Mouse (Mus musculus): Measurements from ENCODE around the gene Sptbn2. TPM values are rescaled to one million over a fixed set of nuclear protein-coding genes. Genes with fewer than 3 reads are reported as not detected.

Gene Sptbn2
- polyA plus RNA-seq, 1 experiment from 2014 or later, result 2.9 TPM

DNA sequence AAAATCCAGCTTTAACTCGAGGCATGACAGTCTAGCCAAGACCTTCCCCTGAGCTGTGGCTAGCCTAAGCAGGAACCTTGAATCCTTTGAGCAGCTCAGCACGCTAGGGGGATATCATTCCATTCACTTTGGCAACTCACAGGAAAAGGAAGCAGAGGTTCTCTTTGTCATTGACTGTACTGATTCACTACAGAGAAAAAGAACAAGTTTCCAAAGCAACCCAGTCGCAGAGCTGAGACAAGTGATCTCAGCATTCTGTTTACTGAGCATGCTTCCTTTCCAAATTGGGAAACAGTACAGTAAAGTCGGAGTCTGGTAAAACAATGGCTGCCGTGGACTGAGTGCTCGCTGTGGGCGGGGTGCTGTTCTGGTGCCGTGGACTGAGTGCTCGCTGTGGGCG, 2.2 kb upstream of the Sptbn2 start:
- H3K9ac ChIP-seq, result no peak overlapping the region
- peaks cover 15% of the 10 kb centered on the region; the same call in 1 of the 2 replicates for H3K4me1 ChIP-seq
- no peak overlapping the region for H3K4me3 ChIP-seq (replicated peaks)
- no peak overlapping the region for H3K27ac ChIP-seq
- no peak for ATAC-seq (ENCODE audit: insufficient read depth, low FRiP score, low read depth)
- H3K4me2 ChIP-seq, result no peak overlapping the region
- no peaks in the 10 kb centered on the region for H3K9me3 ChIP-seq
- H3K27me3 ChIP-seq (replicated peaks), result peaks cover 33% of the 10 kb centered on the region
- H3K36me3 ChIP-seq, result no peaks in the 10 kb centered on the region
- 80% methylated on average over 10 of the region's 10 CpGs for WGBS

DNA sequence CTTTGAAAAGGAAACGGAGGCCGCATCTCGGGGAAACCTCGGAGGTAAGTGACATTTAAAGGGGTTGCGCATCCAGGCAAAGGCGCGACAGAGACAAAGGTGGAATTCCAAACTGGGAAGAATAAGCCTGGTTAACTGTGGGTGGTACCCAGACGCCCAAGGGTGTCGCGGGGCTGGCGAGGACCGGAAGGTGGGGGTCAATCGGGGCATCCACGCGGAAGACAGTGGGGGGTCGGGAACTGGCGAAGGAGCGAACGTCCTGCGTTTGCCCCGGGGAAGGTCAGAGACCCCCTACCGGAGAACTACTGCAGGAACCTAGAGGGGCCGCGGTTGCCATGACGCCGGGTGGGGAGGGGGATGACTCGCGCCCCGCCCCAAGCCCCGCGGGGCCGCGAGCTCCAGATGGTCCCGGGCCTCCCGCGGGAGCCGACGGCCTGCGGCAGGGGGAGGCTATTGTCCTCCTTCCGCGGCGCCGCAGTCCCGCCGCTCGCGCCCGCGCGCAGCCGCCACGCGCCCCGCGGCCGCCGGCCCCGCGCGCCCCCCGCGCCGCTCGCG, 711 bp downstream of the Sptbn2 start:
- Histone ChIP-seq H3K4me1 (peaks cover 15% of the 10 kb centered on the region; the same call in 1 of the 2 replicates), H3K27ac (no peak overlapping the region), H3K4me3 (replicated peaks) (peak overlapping the region; percentile 52), H3K9me3 (no peaks in the 10 kb centered on the region), H3K4me2 (peak overlapping the region; percentile 99), H3K36me3 (no peaks in the 10 kb centered on the region), H3K27me3 (replicated peaks) (peaks cover 42% of the 10 kb centered on the region), H3K9ac (peak overlapping the region; percentile 29; the same call in 1 of the 2 replicates)
- ATAC-seq (ENCODE audit: insufficient read depth, low FRiP score, low read depth), result 0 out of 2 replicates have a peak, but pooled peaks have one; percentile 39
- WGBS, result 3% methylated on average over 56 of the region's 65 CpGs

DNA sequence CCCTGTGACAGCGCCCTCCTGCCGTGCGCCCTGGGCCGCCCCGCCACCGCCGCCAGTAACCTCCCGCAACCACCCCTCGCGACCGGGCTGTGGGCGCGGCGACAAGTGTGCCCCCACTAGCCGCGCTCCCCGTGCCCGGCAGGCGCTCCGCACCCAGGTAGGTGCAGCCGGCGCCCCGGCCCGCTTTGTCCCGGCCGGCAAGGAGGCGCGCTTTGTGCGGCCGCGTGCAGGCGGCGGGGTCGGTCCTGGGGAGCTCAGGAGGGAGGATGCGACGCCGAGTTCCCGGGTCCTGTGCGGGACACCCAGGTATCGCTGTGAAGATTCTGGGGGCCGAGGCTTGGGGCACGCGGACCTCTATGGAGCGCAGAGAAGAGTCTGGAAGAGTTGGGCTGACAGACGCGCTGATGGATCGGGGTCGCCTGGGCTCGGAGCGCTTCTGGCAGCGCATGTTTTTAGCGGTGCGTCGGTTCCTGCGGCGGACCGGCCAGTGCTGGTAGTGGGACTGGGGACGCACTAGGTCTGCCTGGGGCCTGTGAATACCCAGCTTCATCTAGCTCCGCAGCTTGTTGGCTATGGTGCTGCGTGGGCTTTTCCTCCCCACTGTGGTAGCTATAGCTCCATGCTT, 1.3 kb downstream of the Sptbn2 start:
- Histone ChIP-seq H3K4me2 (peak overlapping the region; percentile 99), H3K36me3 (no peaks in the 10 kb centered on the region), H3K27me3 (replicated peaks) (peaks cover 42% of the 10 kb centered on the region), H3K4me1 (peaks cover 15% of the 10 kb centered on the region; the same call in 1 of the 2 replicates), H3K27ac (no peak overlapping the region), H3K4me3 (replicated peaks) (peak overlapping the region; percentile 52), H3K9ac (peak overlapping the region; percentile 29), H3K9me3 (no peaks in the 10 kb centered on the region)
- 0 out of 2 replicates have a peak, but pooled peaks have one; percentile 27 for ATAC-seq (ENCODE audit: insufficient read depth, low FRiP score, low read depth)
- WGBS, result under 1% methylated on average over 58 of the region's 60 CpGs

DNA sequence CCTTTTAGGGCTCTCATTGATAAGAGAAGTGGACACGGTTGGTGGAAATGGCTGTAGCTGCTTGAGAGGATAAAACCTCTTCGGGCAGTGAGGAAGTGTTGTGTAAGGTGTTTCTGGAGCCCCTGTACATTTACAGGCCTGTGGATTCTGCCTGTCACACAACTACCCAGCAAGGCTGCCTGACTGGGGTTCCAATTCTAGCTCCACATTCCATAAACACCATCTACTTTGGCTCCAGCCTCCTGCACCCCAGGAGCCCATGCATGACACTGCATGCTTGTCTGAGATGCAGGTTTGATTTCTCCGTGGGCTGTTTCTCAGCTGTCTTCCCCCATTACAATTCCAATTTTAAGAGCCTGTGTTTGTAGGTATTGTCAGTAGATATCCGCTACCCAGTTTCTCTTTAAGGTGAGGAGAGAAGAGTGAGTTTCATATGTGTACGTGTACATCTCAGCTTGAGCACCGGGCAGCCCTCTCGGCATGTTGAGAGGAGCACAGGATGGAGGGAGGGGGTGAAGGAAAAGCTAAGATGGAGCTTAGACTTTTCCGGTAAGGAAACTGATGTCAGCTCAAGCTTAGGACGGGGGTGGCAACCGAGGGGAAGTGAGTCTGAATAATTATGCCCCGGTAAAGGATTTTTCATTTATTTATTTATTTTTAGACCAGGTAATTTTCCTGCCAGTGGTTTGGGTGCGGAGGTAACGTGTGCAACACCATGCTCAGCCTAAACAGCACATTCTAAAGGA, 2.0 kb downstream of the Sptbn2 start:
- Histone ChIP-seq H3K36me3 (no peaks in the 10 kb centered on the region), H3K9ac (no peak overlapping the region), H3K4me1 (peaks cover 15% of the 10 kb centered on the region; the same call in 1 of the 2 replicates), H3K27me3 (replicated peaks) (peaks cover 42% of the 10 kb centered on the region), H3K4me2 (peak overlapping the region; percentile 99), H3K27ac (no peak overlapping the region), H3K4me3 (replicated peaks) (peak overlapping the region; percentile 52), H3K9me3 (no peaks in the 10 kb centered on the region)
- WGBS, result 39% methylated on average over 13 of the region's 13 CpGs
- ATAC-seq (ENCODE audit: insufficient read depth, low FRiP score, low read depth), result no peak

DNA sequence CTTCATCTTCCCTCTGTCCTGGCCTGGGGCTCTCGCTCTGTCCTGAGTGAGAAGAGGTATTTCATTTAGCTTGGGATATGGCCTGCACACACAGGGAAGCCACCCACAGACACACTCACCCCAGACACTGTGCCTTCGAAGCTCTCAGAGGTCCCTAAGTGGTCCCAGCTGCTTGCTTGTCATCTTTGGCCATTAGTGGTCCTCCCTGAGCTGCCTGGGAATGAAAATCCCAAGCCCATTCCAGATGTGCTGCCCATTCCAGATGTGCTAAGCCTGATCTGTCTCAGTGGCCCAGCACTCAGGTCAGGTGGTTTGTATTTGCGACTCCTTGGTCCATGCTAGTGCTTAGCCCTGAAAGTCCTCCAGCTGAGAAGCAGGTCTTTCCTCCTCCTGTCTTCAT, 2.9 kb downstream of the Sptbn2 start:
- H3K27ac ChIP-seq, result no peak overlapping the region
- ATAC-seq (ENCODE audit: insufficient read depth, low FRiP score, low read depth), result no peak
- 70% methylated on average over 3 of the region's 3 CpGs for WGBS
- no peak overlapping the region for H3K4me2 ChIP-seq
- no peak overlapping the region for H3K4me3 ChIP-seq (replicated peaks)
- no peak overlapping the region for H3K9ac ChIP-seq
- H3K36me3 ChIP-seq, result no peaks in the 10 kb centered on the region
- peaks cover 15% of the 10 kb centered on the region; the same call in 1 of the 2 replicates for H3K4me1 ChIP-seq
- no peaks in the 10 kb centered on the region for H3K9me3 ChIP-seq
- H3K27me3 ChIP-seq (replicated peaks), result peaks cover 42% of the 10 kb centered on the region

DNA sequence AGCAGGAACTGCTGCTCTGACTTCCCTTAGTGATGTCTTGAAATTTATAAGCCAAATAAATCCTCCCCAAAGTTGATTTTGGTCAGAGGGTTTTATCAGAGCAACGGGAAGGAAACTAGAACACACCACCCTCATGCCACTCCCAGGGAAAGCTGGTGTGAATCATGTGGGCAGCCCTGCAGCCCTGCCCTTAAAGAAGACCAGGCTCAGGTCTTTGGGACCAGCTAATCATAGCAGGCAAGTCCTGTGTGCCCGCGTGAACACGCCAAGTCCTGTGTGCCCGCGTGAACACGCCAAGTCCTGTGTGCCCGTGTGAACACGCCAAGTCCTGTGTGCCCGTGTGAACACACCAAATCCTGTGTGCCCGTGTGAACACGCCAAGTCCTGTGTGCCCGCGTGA, 5.8 kb downstream of the Sptbn2 start:
- no peak overlapping the region for H3K27ac ChIP-seq
- H3K9ac ChIP-seq, result no peak overlapping the region
- no peaks in the 10 kb centered on the region for H3K36me3 ChIP-seq
- H3K4me2 ChIP-seq, result no peak overlapping the region
- H3K4me3 ChIP-seq (replicated peaks), result no peak overlapping the region
- 95% methylated on average over 14 of the region's 14 CpGs for WGBS
- no peak for ATAC-seq (ENCODE audit: insufficient read depth, low FRiP score, low read depth)
- peaks cover 26% of the 10 kb centered on the region for H3K27me3 ChIP-seq (replicated peaks)
- peaks cover 8% of the 10 kb centered on the region; the same call in 1 of the 2 replicates for H3K4me1 ChIP-seq
- no peaks in the 10 kb centered on the region for H3K9me3 ChIP-seq

DNA sequence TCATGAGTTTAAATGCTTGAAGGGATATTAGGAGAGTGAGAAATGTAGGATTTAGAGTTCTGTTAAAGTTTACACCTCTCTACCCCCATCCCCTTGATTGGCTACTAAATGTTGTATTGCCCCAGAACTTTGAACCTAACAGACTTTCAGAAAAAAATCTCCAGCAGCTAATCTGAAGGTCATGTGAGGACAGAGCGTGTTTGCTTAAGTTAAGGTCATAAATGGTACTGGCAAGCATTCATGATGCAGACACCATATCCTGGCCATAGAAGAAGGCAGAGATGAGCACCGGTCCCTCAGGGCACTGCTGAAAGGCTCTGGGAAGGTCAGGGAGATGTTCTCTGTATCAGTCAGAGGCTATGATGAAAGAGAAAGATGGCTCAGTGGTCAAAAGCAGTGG, 6.3 kb downstream of the Sptbn2 start:
- H3K27me3 ChIP-seq (replicated peaks), result peaks cover 22% of the 10 kb centered on the region
- H3K36me3 ChIP-seq, result no peaks in the 10 kb centered on the region
- no peak for ATAC-seq (ENCODE audit: insufficient read depth, low FRiP score, low read depth)
- H3K9ac ChIP-seq, result no peak overlapping the region
- H3K4me1 ChIP-seq, result peaks cover 5% of the 10 kb centered on the region; the same call in 1 of the 2 replicates
- H3K9me3 ChIP-seq, result no peaks in the 10 kb centered on the region
- no peak overlapping the region for H3K4me3 ChIP-seq (replicated peaks)
- WGBS, result 93% methylated on average over 2 of the region's 2 CpGs
- H3K27ac ChIP-seq, result no peak overlapping the region
- no peak overlapping the region for H3K4me2 ChIP-seq

DNA sequence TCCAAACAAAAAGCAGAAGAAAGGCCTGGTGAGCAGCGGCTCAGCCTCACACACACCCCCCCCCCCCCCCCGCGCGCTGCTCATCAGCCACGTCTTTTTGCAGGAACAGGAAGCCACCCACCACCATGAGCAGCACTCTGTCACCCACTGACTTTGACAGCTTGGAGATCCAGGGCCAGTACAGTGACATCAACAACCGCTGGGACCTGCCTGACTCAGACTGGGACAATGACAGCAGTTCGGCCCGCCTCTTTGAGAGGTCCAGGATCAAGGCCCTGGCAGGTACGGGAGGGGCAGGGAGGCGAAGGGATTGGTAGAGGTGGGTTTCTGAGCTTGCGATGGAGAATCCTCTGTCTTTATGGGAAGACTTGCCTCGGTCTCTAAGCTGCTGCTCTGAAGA, 7.7 kb downstream of the Sptbn2 start:
- Histone ChIP-seq H3K9me3 (no peaks in the 10 kb centered on the region), H3K36me3 (no peaks in the 10 kb centered on the region), H3K27ac (peak overlapping the region; percentile 70; the same call in 1 of the 2 replicates), H3K4me2 (peak overlapping the region; percentile 5), H3K9ac (no peak overlapping the region), H3K4me3 (replicated peaks) (no peak overlapping the region), H3K4me1 (no peaks in the 10 kb centered on the region), H3K27me3 (replicated peaks) (peaks cover 9% of the 10 kb centered on the region)
- ATAC-seq (ENCODE audit: insufficient read depth, low FRiP score, low read depth), result no peak
- WGBS, result 28% methylated on average over 12 of the region's 12 CpGs

DNA sequence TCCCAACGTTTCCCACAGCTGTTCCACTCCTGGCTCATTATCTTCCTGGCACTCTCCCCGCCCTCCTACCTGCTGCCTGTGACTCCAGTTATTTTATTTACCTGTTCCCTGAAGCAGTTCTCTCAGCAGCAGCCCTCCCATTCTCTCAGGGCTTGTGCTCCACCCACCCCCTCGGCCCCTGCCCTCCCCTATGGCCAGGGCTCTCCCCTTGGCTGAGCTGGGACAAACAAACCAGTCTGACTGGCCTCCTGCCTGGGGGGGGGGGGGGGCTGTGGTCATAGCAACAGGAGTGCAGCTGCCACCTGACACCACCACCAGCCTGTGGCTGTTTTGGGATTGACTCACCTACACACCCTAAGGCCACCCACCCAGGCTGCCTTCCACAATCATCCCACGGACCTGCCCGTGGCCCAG, 8.4 kb downstream of the Sptbn2 start:
- Histone ChIP-seq H3K9me3 (no peaks in the 10 kb centered on the region), H3K27ac (peak overlapping the region; percentile 75), H3K9ac (no peak overlapping the region), H3K27me3 (replicated peaks) (peaks cover 4% of the 10 kb centered on the region; the same call in 1 of the 2 replicates), H3K4me2 (peak overlapping the region; percentile 46), H3K4me3 (replicated peaks) (no peak overlapping the region), H3K36me3 (no peaks in the 10 kb centered on the region), H3K4me1 (no peaks in the 10 kb centered on the region)
- 26% methylated on average over 5 of the region's 5 CpGs for WGBS
- peak; percentile 92 for ATAC-seq (ENCODE audit: insufficient read depth, low FRiP score, low read depth)

DNA sequence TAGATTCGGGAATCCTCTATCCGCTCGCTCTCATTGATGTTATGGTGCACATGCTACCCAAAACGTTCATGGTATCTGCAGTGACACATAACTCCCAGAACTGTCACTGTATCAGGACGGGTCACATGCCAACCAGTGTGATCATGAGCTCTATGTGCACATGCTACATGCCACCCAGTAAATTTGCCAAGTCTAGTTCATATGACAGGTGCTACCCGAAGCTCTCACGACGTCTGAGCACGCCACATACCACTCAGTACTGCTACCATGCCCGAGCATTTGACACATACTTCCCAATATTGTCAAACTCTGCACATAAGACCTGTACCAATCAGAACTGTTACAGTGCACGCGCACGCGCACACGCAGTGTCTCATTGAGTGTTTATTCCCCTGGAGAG, 9.1 kb downstream of the Sptbn2 start:
- Histone ChIP-seq H3K36me3 (no peaks in the 10 kb centered on the region), H3K4me3 (replicated peaks) (peak overlapping the region; percentile 35), H3K27me3 (replicated peaks) (no peaks in the 10 kb centered on the region), H3K4me1 (no peaks in the 10 kb centered on the region), H3K27ac (peak overlapping the region; percentile 75), H3K9ac (no peak overlapping the region), H3K9me3 (no peaks in the 10 kb centered on the region), H3K4me2 (peak overlapping the region; percentile 46)
- no peak for ATAC-seq (ENCODE audit: insufficient read depth, low FRiP score, low read depth)
- whole genome bisulfite sequencing, result 69% methylated on average over 15 of the region's 15 CpGs

DNA sequence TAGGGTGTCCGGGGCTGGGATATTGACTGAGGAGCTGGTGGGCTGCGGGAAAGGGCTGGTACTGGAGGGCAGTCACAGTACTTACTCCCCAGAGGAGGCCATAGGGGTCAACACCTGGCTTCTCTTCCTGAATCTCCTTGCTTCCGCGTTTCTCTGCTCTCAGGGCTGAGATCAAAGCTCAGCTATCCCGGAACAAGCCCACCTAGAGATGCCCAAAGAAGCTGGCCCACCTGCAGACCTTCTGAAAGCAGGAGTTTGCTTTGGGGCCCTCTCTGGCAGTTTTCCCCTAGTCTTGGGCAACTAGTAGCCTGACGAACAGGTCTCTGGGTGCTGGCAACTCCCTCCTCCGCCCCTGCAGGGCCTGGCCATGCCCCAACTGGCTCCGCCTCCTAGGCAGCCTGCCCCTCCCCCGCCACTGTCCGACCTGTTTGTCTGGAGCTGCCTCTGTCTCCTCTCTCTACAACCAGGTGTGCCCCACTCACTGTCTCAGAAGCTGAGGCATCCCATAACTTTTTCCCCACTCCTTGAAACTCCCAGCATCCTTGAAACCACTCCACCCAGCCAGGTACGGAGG, 9.8 kb downstream of the Sptbn2 start:
- peak overlapping the region; percentile 46 for H3K4me2 ChIP-seq
- no peaks in the 10 kb centered on the region for H3K27me3 ChIP-seq (replicated peaks)
- no peak overlapping the region for H3K9ac ChIP-seq
- H3K9me3 ChIP-seq, result no peaks in the 10 kb centered on the region
- ATAC-seq (ENCODE audit: insufficient read depth, low FRiP score, low read depth), result peak; percentile 63; the same call in 1 of the 2 replicates
- no peaks in the 10 kb centered on the region for H3K36me3 ChIP-seq
- 28% methylated on average over 11 of the region's 11 CpGs for WGBS
- no peaks in the 10 kb centered on the region for H3K4me1 ChIP-seq
- peak overlapping the region; percentile 35 for H3K4me3 ChIP-seq (replicated peaks)
- peak overlapping the region; percentile 75 for H3K27ac ChIP-seq

Data from stomach, embryonic 15.5 days (tissue).